Mouse (Mus musculus) kidney, adult 2 months (tissue): Measurements from ENCODE around the gene Olfr1321. TPM values are rescaled to one million over a fixed set of nuclear protein-coding genes. Genes with fewer than 3 reads are reported as not detected.
A peak's percentile ranks its signal among the peaks of the same experiment; 100 is the strongest.

Experiments used
- DNase-seq: peaks from one replicate; pipeline ENCODE4 v3.0.0; 2021
- H3K27ac ChIP-seq: fragments of 200-500 bp; 2 replicates; pipeline ENCODE4 v1.5.1; 2012; ENCODE audit warnings: low read depth, low read length, control low read depth, inconsistent platforms; ENCODE audit not compliant: insufficient read depth
- H3K27me3 ChIP-seq: fragments of 200-500 bp; replicated peaks from 2 replicates; pipeline ENCODE4 v1.6.1; 2012; ENCODE audit warnings: mild to moderate bottlenecking, moderate library complexity, low read length, inconsistent platforms; ENCODE audit not compliant: control insufficient read depth, insufficient read depth
- H3K36me3 ChIP-seq: fragments of 200-500 bp; 2 replicates; pipeline ENCODE4 v1.6.1; 2012; ENCODE audit warnings: mild to moderate bottlenecking, moderate library complexity, low read length, inconsistent platforms; ENCODE audit not compliant: control insufficient read depth, insufficient read depth
- H3K4me1 ChIP-seq: fragments of 200-500 bp; 2 replicates; pipeline ENCODE4 v1.6.1; 2011; ENCODE audit warnings: low read length; ENCODE audit not compliant: control insufficient read depth, insufficient read depth
- H3K4me3 ChIP-seq: fragments of 200-500 bp; 2 replicates; pipeline ENCODE4 v1.5.1; 2011; ENCODE audit warnings: mild to moderate bottlenecking, low read depth, low read length, control low read depth; ENCODE audit not compliant: insufficient read depth
- CTCF ChIP-seq: fragments of 200-500 bp; conservative IDR thresholded peaks from 2 replicates; pipeline ENCODE4 v1.5.1; 2011; ENCODE audit warnings: low read depth, mild to moderate bottlenecking, control low read depth, low read length, moderate library complexity, mixed read lengths; ENCODE audit not compliant: insufficient read depth, insufficient read length
- POLR2A ChIP-seq: fragments of 200-500 bp; IDR thresholded peaks from one replicate; pipeline ENCODE4 v1.6.1; 2011; ENCODE audit warnings: low read depth, low read length, control low read depth
- WGBS: fragments of 180-500 bp; shearing (Covaris S2); methylation state at CpG from one replicate; pipeline ENCODE4 v1.1.7; 2018; 5-methylcytosine and 5-hydroxymethylcytosine counted together
- polyA plus RNA-seq: library from polyadenylated mRNA; depleted of rRNA; stranded (reverse); fragments of >200 nt; gene quantifications from 2 replicates; pipeline ENCODE4 v1.2.3, GENCODE M21; 2012; rRNA removed

The Olfr1321 gene
- not detected in 2 replicates for polyA plus RNA-seq

GRCm38 (mm10) chrX:49734959-49735358 is at the start of gene Olfr1321:
Olfr1321 (minus strand) TSS chrX:49735059.
- H3K27me3 ChIP-seq = no peaks in the 10 kb centered on the region
- no peak within 1 kb of the TSS for H3K4me3 ChIP-seq
- DNase-seq = no peak
- no peaks in the 10 kb centered on the region for H3K4me1 ChIP-seq
- TF ChIP-seq POLR2A (no peak), CTCF (no peak)
- 60% methylated on average over 2 of the region's 2 CpGs for whole genome bisulfite sequencing
- no peak within 1 kb of the TSS for H3K27ac ChIP-seq
- H3K36me3 ChIP-seq = no peaks in the 10 kb centered on the region

- Histone ChIP-seq H3K27me3 (no peaks in the 10 kb centered on the region), H3K4me1 (no peaks in the 10 kb centered on the region), H3K27ac (no peak overlapping the region), H3K36me3 (no peaks in the 10 kb centered on the region), H3K4me3 (no peak overlapping the region)
- DNase-seq = no peak
- 16% methylated on average over 2 of the region's 2 CpGs for whole genome bisulfite sequencing
- TF ChIP-seq POLR2A (no peak), CTCF (peak; percentile 25; the same call in 1 of the 2 replicates)
These were observed 36.0 kb upstream of the Olfr1321 start for GRCm38 (mm10) chrX:49770828-49771227.

GRCm38 (mm10) chrX:49745192-49745591 is 10.3 kb upstream of the Olfr1321 start:
- Histone ChIP-seq H3K4me1 (no peaks in the 10 kb centered on the region), H3K27me3 (no peaks in the 10 kb centered on the region), H3K4me3 (no peak overlapping the region), H3K27ac (no peak overlapping the region), H3K36me3 (no peaks in the 10 kb centered on the region)
- no peak for DNase-seq
- WGBS = 45% methylated on average over 5 of the region's 5 CpGs
- TF ChIP-seq POLR2A (no peak), CTCF (no peak)

Other genes starting within 250 kb of the Olfr1321 start
- not detected in 2 replicates for gene Olfr1320, start 62.7 kb downstream of the Olfr1321 start, polyA plus RNA-seq
- 0.11 TPM in 1 of 2 replicates, not detected in the other for gene Igsf1, start 62.7 kb upstream of the Olfr1321 start, polyA plus RNA-seq
- not detected in 2 replicates for gene Olfr1322, start 156.4 kb upstream of the Olfr1321 start, polyA plus RNA-seq